Mouse (Mus musculus): Measurements from ENCODE around the gene Vav2. TPM values are rescaled to one million over a fixed set of nuclear protein-coding genes. Genes with fewer than 3 reads are reported as not detected.

Vav2 gene
- total RNA-seq, 2 experiments from 2014 or later: 6.3 to 7.2 TPM

DNA sequence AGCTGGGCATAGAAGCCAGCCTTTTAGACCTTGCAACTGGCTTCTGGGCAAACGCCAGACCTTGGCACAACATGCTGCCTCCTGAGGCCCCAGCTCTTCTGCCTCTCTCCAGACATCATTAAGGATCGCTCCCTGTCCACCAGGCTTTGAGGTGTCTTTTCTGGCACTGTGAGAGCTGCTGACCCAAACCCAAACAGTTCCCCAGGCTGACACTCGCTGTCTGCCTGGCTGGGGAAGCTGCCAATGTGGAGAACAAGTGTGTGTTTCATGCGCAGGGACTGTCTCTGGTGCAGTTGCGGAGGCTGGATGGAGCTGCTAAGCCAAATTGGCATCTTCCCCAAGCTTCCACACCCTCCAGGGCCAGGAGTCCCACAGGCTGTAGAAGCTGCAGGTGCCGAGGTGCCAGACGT is 203.8 kb downstream of the Vav2 start:
- no peak for ATAC-seq (replicated peaks; ENCODE audit: poor library complexity, severe bottlenecking)

DNA sequence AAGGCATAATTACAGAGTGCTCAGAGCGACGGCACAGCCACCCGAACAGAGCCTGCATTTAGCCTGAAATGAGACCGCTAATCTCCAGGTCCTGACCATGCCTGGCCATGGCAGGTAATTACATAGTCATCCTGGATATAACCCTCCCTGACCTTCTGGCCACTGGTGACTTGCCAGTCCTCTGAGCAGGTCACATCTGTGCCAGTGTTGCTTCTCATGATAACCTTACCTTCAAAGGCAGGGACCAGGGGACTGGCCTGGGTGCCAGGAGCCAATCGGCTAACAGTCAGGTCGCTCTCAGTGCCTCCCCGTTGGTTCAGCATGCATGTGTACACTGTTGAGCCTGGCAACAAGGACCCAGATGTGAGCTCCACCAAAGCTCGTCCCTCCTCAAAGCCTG is 208.3 kb downstream of the Vav2 start:
- no peak for ATAC-seq (replicated peaks; ENCODE audit: poor library complexity, severe bottlenecking)

DNA sequence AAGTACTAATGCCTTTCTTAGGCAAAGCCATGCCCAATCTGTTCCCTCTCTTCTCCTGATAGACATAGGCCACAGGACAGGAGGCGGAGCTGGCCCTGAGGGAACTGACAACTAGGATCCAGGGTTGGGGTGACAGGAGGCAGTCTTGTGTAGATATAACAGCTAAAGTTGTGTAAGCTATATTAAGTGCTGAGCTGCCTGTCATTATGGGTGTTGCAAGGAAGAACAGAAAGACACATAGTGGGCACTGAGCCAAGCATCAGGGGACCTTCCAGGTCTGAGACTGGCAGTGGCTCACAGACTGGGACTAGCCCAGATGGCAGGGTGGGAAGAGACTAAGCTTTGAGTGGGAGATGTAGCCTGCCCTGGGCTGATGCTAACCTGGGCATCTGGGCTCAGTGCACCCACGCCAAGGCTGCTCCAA is 208.7 kb downstream of the Vav2 start:
- ATAC-seq (replicated peaks; ENCODE audit: poor library complexity, severe bottlenecking): peak; percentile 25; the same call in 1 of the 2 replicates

DNA sequence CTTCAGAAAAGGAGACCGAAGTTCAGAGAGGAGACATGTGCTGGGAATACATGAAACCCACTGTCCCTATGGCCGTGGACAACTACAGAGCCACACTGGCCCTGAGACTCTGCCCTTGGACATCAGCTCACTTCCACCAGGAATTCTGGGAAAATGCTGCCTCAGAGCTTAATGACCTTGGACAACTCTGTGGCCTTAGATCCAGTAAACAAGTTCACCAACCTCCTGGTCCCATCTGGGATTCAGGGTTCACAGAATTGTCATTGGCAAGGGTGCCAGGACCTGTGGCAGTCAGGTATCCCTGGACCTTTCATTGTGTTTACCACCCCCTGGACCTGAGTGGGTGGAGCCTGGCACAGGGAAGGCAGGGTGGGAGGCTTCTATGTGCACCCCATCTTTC is 211.3 kb downstream of the Vav2 start:
- no peak for ATAC-seq (replicated peaks; ENCODE audit: poor library complexity, severe bottlenecking)

Other genes starting within 250 kb of the Vav2 start
- gene Sardh, start 178.7 kb downstream of the Vav2 start, total RNA-seq (2014; fragmentation: Nextera tagmentation): not detected in 2 replicates
- 0.82 TPM in 1 of 2 replicates, not detected in the other for gene Sardh, start 178.7 kb downstream of the Vav2 start, total RNA-seq (2017)
- 0.77 and 2.9 TPM in 2 replicates for gene Brd3os, start 15.3 kb upstream of the Vav2 start, total RNA-seq (2014; fragmentation: Nextera tagmentation)
- not detected in 2 replicates for gene Brd3os, start 15.3 kb upstream of the Vav2 start, total RNA-seq (2017)
- gene Brd3, start 80.6 kb upstream of the Vav2 start, total RNA-seq (2014; fragmentation: Nextera tagmentation): 35.9 and 65.0 TPM in 2 replicates
- gene Brd3, start 80.6 kb upstream of the Vav2 start, total RNA-seq (2017): 25.6 and 26.3 TPM in 2 replicates
- gene Wdr5, start 88.1 kb upstream of the Vav2 start, total RNA-seq (2014; fragmentation: Nextera tagmentation): 61.9 and 77.1 TPM in 2 replicates
- gene Wdr5, start 88.1 kb upstream of the Vav2 start, total RNA-seq (2017): 76.8 and 88.0 TPM in 2 replicates
- gene Rxra, start 249.4 kb upstream of the Vav2 start, total RNA-seq (2014; fragmentation: Nextera tagmentation): 1.8 and 3.2 TPM in 2 replicates
- 0.77 and 1.4 TPM in 2 replicates for gene Rxra, start 249.4 kb upstream of the Vav2 start, total RNA-seq (2017)

Data from granulocyte monocyte progenitor cell, adult 5-6 weeks (primary cell).